Mouse (Mus musculus) limb, embryonic 14.5 days (tissue): ENCODE results near the gene Eif2ak4. TPM values are rescaled to one million over a fixed set of nuclear protein-coding genes. Genes with fewer than 3 reads are reported as not detected.

Source experiments
- ATAC-seq: fragments of 200-750 bp; cut with Nextera tagmentation; 2 replicates; pipeline ENCODE4 v1.8.0; 2017; ENCODE audit warnings: low read depth, moderate number of reproducible peaks, moderate TSS enrichment; ENCODE audit not compliant: low FRiP score
- DNase-seq: peaks from one replicate; pipeline ENCODE4 v3.0.0-alpha.2; 2015; ENCODE audit warnings: low spot score
- H3K27ac ChIP-seq: fragments of 300-500 bp; sonication (generic); replicated peaks from 2 replicates; pipeline ENCODE4 v1.5.1; 2014; ENCODE audit warnings: low read depth, mild to moderate bottlenecking, low read length, moderate library complexity, mixed read lengths
- H3K27me3 ChIP-seq: fragments of 300-500 bp; sonication (generic); 2 replicates; pipeline ENCODE4 v1.6.1; 2014; ENCODE audit warnings: low read length, mixed read lengths; ENCODE audit not compliant: control insufficient read depth, insufficient read depth
- H3K36me3 ChIP-seq: fragments of 300-500 bp; sonication (generic); 2 replicates; pipeline ENCODE4 v1.6.1; 2014; ENCODE audit warnings: mild to moderate bottlenecking, low read length, moderate library complexity, mixed read lengths; ENCODE audit not compliant: control insufficient read depth, insufficient read depth
- H3K4me1 ChIP-seq: fragments of 300-500 bp; sonication (generic); 2 replicates; pipeline ENCODE4 v1.6.1; 2014; ENCODE audit warnings: antibody characterized with exemption, low read length, mixed read lengths; ENCODE audit not compliant: control insufficient read depth, insufficient read depth
- H3K4me2 ChIP-seq: fragments of 300-500 bp; sonication (generic); replicated peaks from 2 replicates; pipeline ENCODE4 v1.6.1; 2014; ENCODE audit warnings: low read depth, mild to moderate bottlenecking, low read length, moderate library complexity; ENCODE audit not compliant: severe bottlenecking
- H3K4me3 ChIP-seq: fragments of 300-500 bp; sonication (generic); replicated peaks from 2 replicates; pipeline ENCODE4 v1.5.1; 2014; ENCODE audit warnings: low read length
- H3K9ac ChIP-seq: fragments of 300-500 bp; sonication (generic); 2 replicates; pipeline ENCODE4 v1.6.1; 2014; ENCODE audit warnings: mild to moderate bottlenecking, low read depth, low read length, moderate library complexity; ENCODE audit not compliant: severe bottlenecking
- H3K9me3 ChIP-seq: fragments of 300-500 bp; sonication (generic); 2 replicates; pipeline ENCODE4 v1.6.1; 2016; ENCODE audit warnings: low read length; ENCODE audit not compliant: control insufficient read depth
- POLR2A ChIP-seq: fragments of 200-500 bp; IDR thresholded peaks from 2 replicates; pipeline ENCODE4 v1.8.0; 2012; ENCODE audit warnings: inconsistent platforms, mild to moderate bottlenecking, moderate library complexity, borderline replicate concordance; ENCODE audit not compliant: insufficient read depth, insufficient read length; ENCODE audit errors: extremely low read depth
- WGBS: fragments of 180-500 bp; shearing (Covaris S2); extraction: QIAGEN DNeasy Blood & Tissue Kit; methylation state at CpG from one replicate; pipeline ENCODE4 v1.1.7; 2014; 5-methylcytosine and 5-hydroxymethylcytosine counted together
- polyA plus RNA-seq, 2 experiments: library from polyadenylated mRNA; depleted of rRNA in 1 of 2; stranded (reverse) in 1 of 2; unstranded in 1 of 2; fragments of >200 nt; fragmentation: Nextera tagmentation in 1 of 2; extraction: Ambion mirVana in 1 of 2; gene quantifications; 2 replicates each; pipeline versions ENCODE4 v1.2.1 to v1.2.3; 2012 to 2014

The Eif2ak4 gene
- polyA plus RNA-seq, 2 experiments: 12.7 to 24.1 TPM

GRCm38 (mm10) chr2:118522265-118522664 lies 133.8 kb downstream of the Eif2ak4 start:
- no peaks in the 10 kb centered on the region for H3K27me3 ChIP-seq
- H3K36me3 ChIP-seq: no peaks in the 10 kb centered on the region
- H3K9me3 ChIP-seq: no peaks in the 10 kb centered on the region
- WGBS: 9% methylated on average over 2 of the region's 2 CpGs
- no peak overlapping the region for H3K4me2 ChIP-seq
- no peak overlapping the region for H3K27ac ChIP-seq
- DNase-seq: no peak
- H3K4me1 ChIP-seq: peaks cover 33% of the 10 kb centered on the region
- TF ChIP-seq POLR2A: no peak
- H3K4me3 ChIP-seq: no peak overlapping the region
- no peak overlapping the region for H3K9ac ChIP-seq
- ATAC-seq: no peak

DNA sequence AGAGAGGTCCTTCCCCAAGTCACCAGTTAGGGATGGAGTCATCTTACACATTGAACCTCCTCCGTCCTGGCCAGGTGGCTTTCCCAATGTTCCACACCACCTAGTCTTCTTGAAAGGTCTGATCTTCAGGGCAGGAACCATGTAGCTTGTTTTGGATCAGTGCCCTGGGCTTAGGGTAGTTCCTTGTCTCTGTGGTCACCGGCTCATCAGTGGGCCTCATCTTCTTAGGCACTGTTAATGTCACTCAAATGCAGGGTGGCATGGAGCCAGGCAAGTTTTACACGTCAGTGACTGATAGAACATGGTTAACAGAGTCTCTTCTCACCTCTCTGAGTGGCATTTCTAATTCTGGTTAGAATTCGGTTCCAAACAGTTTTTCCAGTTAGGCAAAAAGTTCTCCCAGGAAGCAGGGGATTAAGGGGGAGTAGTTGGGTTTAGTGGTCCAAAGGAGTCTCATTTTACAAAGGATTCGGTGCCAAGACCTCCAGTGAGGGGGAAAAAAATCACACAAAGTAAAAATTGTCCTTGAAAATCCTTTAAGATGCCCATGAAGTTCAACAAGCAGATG lies 134.8 kb downstream of the Eif2ak4 start:
- no peak overlapping the region for H3K4me2 ChIP-seq
- H3K9me3 ChIP-seq: no peaks in the 10 kb centered on the region
- H3K4me1 ChIP-seq: peaks cover 33% of the 10 kb centered on the region
- no peaks in the 10 kb centered on the region for H3K27me3 ChIP-seq
- no peaks in the 10 kb centered on the region for H3K36me3 ChIP-seq
- ATAC-seq (no peak), DNase-seq (no peak)
- 34% methylated on average over 5 of the region's 5 CpGs for WGBS
- no peak overlapping the region for H3K4me3 ChIP-seq
- no peak for TF ChIP-seq POLR2A
- H3K9ac ChIP-seq: no peak overlapping the region
- no peak overlapping the region for H3K27ac ChIP-seq

DNA sequence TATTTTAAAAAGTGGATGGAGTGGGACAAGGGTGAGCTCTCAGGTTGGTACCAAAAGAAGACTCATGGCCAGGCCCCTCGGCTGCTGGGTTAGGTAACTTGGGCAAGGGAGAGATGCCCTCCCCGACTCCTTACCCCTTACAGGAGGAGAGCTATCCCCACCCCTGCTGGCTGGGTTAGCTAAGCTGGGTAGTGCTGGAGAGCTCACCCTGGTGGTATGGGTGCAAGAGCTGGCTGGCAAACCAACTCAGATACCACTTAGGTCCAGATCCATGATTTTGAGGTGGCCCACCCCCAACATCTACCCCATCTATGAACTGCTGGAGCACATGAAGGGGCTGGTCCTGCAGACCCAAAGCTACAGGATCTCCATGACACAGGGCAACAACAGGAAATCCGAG lies 136.4 kb downstream of the Eif2ak4 start:
- 82% methylated on average over 3 of the region's 3 CpGs for WGBS
- peaks cover 37% of the 10 kb centered on the region for H3K4me1 ChIP-seq
- H3K27ac ChIP-seq: no peak overlapping the region
- TF ChIP-seq POLR2A: no peak
- DNase-seq (no peak), ATAC-seq (no peak)
- H3K36me3 ChIP-seq: no peaks in the 10 kb centered on the region
- no peaks in the 10 kb centered on the region for H3K9me3 ChIP-seq
- H3K4me2 ChIP-seq: no peak overlapping the region
- H3K9ac ChIP-seq: no peak overlapping the region
- H3K27me3 ChIP-seq: no peaks in the 10 kb centered on the region
- no peak overlapping the region for H3K4me3 ChIP-seq

Other genes starting within 250 kb of the Eif2ak4 start
- 0.32 and 0.40 TPM in 2 replicates for gene Fsip1, start 131.7 kb upstream of the Eif2ak4 start, polyA plus RNA-seq (2012; rRNA removed)
- 0.32 and 0.54 TPM in 2 replicates for gene Fsip1, start 131.7 kb upstream of the Eif2ak4 start, polyA plus RNA-seq (2014; fragmentation: Nextera tagmentation; extraction: Ambion mirVana)
- 0.28 and 0.29 TPM in 2 replicates for gene Gpr176, start 15.2 kb upstream of the Eif2ak4 start, polyA plus RNA-seq (2012; rRNA removed)
- 0.36 and 0.83 TPM in 2 replicates for gene Gpr176, start 15.2 kb upstream of the Eif2ak4 start, polyA plus RNA-seq (2014; fragmentation: Nextera tagmentation; extraction: Ambion mirVana)
- gene Srp14, start 91.1 kb downstream of the Eif2ak4 start, polyA plus RNA-seq (2012; rRNA removed): 127 and 165 TPM in 2 replicates
- gene Srp14, start 91.1 kb downstream of the Eif2ak4 start, polyA plus RNA-seq (2014; fragmentation: Nextera tagmentation; extraction: Ambion mirVana): 229 and 238 TPM in 2 replicates
- gene Bmf, start 161.1 kb downstream of the Eif2ak4 start, polyA plus RNA-seq (2012; rRNA removed): 28.4 and 29.2 TPM in 2 replicates
- 5.1 and 6.2 TPM in 2 replicates for gene Bmf, start 161.1 kb downstream of the Eif2ak4 start, polyA plus RNA-seq (2014; fragmentation: Nextera tagmentation; extraction: Ambion mirVana)
- 48.5 and 53.5 TPM in 2 replicates for gene Bub1b, start 209.6 kb downstream of the Eif2ak4 start, polyA plus RNA-seq (2012; rRNA removed)
- 64.4 and 70.4 TPM in 2 replicates for gene Bub1b, start 209.6 kb downstream of the Eif2ak4 start, polyA plus RNA-seq (2014; fragmentation: Nextera tagmentation; extraction: Ambion mirVana)